Mouse (Mus musculus) forebrain, postnatal 0 days (tissue): Measurements from ENCODE around the gene Ltbp1. TPM values are rescaled to one million over a fixed set of nuclear protein-coding genes. Genes with fewer than 3 reads are reported as not detected.

Experiments used
- ATAC-seq: fragments of 200-750 bp; cut with Nextera tagmentation; 2 replicates; pipeline ENCODE4 v1.8.0; 2017; ENCODE audit warnings: mild to moderate bottlenecking, moderate library complexity
- DNase-seq: peaks from one replicate; pipeline ENCODE4 v3.0.0-alpha.2; 2015
- H3K27ac ChIP-seq: fragments of 300-500 bp; sonication (generic); 2 replicates; pipeline ENCODE4 v1.5.1; 2014; ENCODE audit warnings: low read depth, mild to moderate bottlenecking, antibody characterized with exemption, low read length, moderate library complexity, mixed read lengths
- H3K27me3 ChIP-seq: fragments of 300-500 bp; sonication (generic); 2 replicates; pipeline ENCODE4 v1.6.1; 2014; ENCODE audit warnings: mild to moderate bottlenecking, low read length, mixed read lengths; ENCODE audit not compliant: insufficient read depth
- H3K36me3 ChIP-seq: fragments of 300-500 bp; sonication (generic); 2 replicates; pipeline ENCODE4 v1.6.1; 2014; ENCODE audit warnings: mild to moderate bottlenecking, moderate library complexity; ENCODE audit not compliant: insufficient read depth
- H3K4me1 ChIP-seq: fragments of 300-500 bp; sonication (generic); 2 replicates; pipeline ENCODE4 v1.6.1; 2014; ENCODE audit warnings: antibody characterized with exemption; ENCODE audit not compliant: insufficient read depth
- H3K4me2 ChIP-seq: fragments of 300-500 bp; sonication (generic); 2 replicates; pipeline ENCODE4 v1.6.1; 2014; ENCODE audit warnings: low read depth, mild to moderate bottlenecking, moderate library complexity
- H3K4me3 ChIP-seq: fragments of 300-500 bp; sonication (generic); 2 replicates; pipeline ENCODE4 v1.5.1; 2014; ENCODE audit warnings: low read depth, low read length, mixed read lengths
- H3K9ac ChIP-seq: fragments of 300-500 bp; sonication (generic); 2 replicates; pipeline ENCODE4 v1.6.1; 2014; ENCODE audit warnings: mild to moderate bottlenecking
- H3K9me3 ChIP-seq: fragments of 300-500 bp; sonication (generic); 2 replicates; pipeline ENCODE4 v1.6.1; 2016; ENCODE audit warnings: low read length
- CTCF ChIP-seq: sonication (generic); IDR thresholded peaks from 2 replicates; pipeline ENCODE4 v1.5.1; 2016; ENCODE audit warnings: antibody characterized with exemption, control low read depth, low read depth
- WGBS: fragments of 180-500 bp; shearing (Covaris S2); extraction: QIAGEN DNeasy Blood & Tissue Kit; methylation state at CpG from one replicate; pipeline ENCODE4 v1.1.7; 2014; 5-methylcytosine and 5-hydroxymethylcytosine counted together
- polyA plus RNA-seq: library from polyadenylated mRNA; unstranded; fragments of >200 nt; fragmentation: Nextera tagmentation; extraction: Ambion mirVana; gene quantifications from 2 replicates; pipeline ENCODE4 v1.2.1, GENCODE M21; 2015
- total RNA-seq: library from RNA; depleted of rRNA; stranded (reverse); fragments of >200 nt; gene quantifications from 2 replicates; pipeline ENCODE4 v1.2.3, GENCODE M21; 2014

Ltbp1 gene
- total and polyA plus RNA-seq, 2 experiments from 2014 or later, result 1.5 to 5.2 TPM

DNA sequence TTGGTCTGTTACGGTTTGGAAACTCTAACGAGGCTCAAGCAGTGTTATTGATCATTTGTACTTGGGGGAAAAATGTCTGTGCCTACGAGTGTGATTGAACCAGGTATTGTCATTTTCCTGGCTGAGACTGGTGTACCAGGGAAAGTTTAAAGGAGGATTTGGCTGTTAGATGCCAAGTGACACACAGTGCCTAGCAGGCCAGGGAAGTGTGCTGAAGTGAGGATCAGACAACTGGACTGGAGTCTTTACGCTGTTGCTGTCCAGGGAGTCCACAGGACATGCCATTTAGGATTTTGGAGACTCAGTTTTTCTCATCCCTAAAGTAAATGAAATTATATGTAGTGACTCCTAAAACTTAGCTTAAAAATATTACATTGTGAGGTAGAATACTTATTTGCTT lies 174.9 kb downstream of the Ltbp1 start:
- no peaks in the 10 kb centered on the region; the same call in 1 of the 2 replicates for H3K4me1 ChIP-seq
- no peak overlapping the region for H3K4me2 ChIP-seq
- WGBS, result 60% methylated on average over 4 of the region's 4 CpGs
- no peak overlapping the region for H3K4me3 ChIP-seq
- no peaks in the 10 kb centered on the region for H3K27me3 ChIP-seq
- H3K36me3 ChIP-seq, result no peaks in the 10 kb centered on the region
- DNase-seq, result no peak
- no peak for TF ChIP-seq CTCF
- no peak overlapping the region for H3K27ac ChIP-seq
- no peak for ATAC-seq
- H3K9me3 ChIP-seq, result no peaks in the 10 kb centered on the region
- H3K9ac ChIP-seq, result no peak overlapping the region

DNA sequence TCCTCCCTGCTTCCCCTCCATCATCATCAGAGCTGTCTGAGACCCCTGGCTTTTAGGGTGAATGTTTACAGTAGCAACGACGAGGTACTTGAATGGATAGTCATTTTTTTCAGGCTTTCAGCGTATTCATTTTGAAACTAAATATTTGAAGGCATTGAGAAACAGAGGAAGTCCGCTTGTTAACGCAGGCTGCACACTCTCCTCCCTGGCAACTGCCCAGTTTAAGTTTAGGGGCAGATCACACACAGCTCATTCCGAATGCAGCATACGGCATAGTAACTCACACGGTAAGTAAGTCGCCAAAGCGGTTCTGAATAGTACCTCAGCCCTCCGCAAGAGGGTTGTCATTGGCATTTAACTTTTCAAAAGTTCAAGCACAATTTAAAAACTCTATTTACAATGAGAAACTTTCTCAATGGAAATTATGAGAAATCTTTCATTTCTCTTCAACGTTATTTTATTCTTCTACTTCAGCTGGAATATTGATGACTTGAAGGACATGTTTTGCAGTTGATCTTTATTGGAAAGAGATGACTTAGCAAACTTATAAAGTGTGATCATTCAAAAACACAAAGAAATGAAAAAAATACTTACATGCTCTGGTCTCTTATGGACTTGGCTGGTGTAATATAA lies 175.7 kb downstream of the Ltbp1 start:
- WGBS, result 45% methylated on average over 12 of the region's 12 CpGs
- TF ChIP-seq CTCF, result no peak
- Histone ChIP-seq H3K27ac (no peak overlapping the region), H3K9ac (no peak overlapping the region), H3K27me3 (no peaks in the 10 kb centered on the region), H3K4me3 (no peak overlapping the region), H3K4me1 (no peaks in the 10 kb centered on the region; the same call in 1 of the 2 replicates), H3K36me3 (no peaks in the 10 kb centered on the region), H3K9me3 (no peaks in the 10 kb centered on the region), H3K4me2 (no peak overlapping the region)
- ATAC-seq (no peak), DNase-seq (no peak)

DNA sequence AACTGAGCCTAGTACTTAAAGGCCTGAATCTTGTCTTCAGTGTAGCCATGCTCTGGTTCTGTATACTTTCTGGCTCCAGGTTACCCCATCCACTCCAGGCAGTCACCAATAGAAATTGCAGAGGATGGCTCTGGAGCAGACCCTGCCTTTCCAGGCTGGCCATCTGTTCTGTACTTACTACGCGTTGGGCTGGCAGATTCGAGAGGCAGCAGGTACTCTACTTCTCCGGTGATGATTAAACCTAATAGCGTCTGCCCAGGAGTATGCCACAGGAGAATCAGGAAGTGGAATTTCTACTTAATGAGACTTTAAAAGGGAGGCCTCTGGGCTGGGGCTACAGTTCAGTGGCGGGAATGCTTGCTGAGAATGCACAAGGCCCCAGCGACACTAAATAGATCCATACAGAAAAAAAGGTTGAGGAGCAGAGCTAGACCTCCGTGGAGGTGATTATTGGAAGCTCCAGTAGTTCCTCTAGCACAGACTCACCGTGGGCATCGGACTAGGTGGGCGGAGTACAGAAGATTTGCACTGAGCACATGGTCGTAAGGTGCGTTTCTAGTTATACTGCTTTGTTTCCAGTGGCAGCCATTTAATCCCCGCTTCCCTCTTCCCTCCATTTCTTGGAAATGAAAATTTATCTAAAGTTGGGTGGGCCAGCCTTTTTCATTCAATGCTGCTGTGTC lies 177.1 kb downstream of the Ltbp1 start:
- Histone ChIP-seq H3K4me3 (no peak overlapping the region), H3K27me3 (no peaks in the 10 kb centered on the region), H3K27ac (no peak overlapping the region), H3K4me2 (no peak overlapping the region), H3K9me3 (no peaks in the 10 kb centered on the region), H3K4me1 (no peaks in the 10 kb centered on the region; the same call in 1 of the 2 replicates), H3K36me3 (no peaks in the 10 kb centered on the region), H3K9ac (no peak overlapping the region)
- DNase-seq (no peak), ATAC-seq (no peak)
- no peak for TF ChIP-seq CTCF
- 75% methylated on average over 14 of the region's 14 CpGs for WGBS

DNA sequence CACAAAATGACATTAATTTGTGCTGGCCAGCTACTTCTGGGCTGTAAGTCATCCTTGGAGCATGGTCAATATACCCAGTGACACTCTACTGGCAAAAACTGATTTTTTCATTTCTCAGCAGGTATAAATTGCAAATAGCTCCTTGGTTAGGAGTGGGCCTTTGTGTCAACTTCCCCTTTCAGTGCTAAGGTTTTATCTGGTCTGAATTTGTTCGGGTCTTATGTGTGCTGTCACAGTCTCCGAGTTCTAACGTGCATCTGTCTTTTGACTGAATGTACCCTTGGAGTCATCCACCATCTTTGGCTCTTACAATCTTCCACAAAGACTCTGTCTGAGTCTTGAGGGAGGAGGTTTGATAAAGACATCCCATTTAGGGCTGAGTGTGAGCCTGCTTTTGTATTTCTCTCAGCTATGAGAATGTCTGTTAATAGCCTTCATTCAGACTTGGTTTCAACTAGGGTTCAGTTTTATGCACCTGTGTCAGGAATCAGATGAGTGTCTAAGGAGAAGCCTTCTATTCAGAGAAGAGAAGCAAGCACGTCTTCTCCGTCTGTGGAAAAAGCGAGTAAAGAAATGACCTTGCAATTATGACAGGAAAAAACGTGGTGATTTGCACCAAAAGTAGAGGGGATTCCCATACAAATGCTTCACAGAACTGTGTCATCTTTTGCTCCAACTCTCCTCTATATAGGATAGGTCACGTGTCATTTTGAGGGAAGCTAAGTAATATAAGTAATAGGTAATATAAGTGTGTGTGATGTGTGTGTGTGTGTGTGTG lies 181.6 kb downstream of the Ltbp1 start:
- Histone ChIP-seq H3K4me2 (no peak overlapping the region), H3K27me3 (no peaks in the 10 kb centered on the region), H3K9ac (no peak overlapping the region), H3K36me3 (no peaks in the 10 kb centered on the region), H3K9me3 (no peaks in the 10 kb centered on the region), H3K4me1 (no peaks in the 10 kb centered on the region), H3K27ac (no peak overlapping the region), H3K4me3 (no peak overlapping the region)
- ATAC-seq (no peak), DNase-seq (no peak)
- TF ChIP-seq CTCF, result no peak
- WGBS, result 83% methylated on average over 8 of the region's 8 CpGs

DNA sequence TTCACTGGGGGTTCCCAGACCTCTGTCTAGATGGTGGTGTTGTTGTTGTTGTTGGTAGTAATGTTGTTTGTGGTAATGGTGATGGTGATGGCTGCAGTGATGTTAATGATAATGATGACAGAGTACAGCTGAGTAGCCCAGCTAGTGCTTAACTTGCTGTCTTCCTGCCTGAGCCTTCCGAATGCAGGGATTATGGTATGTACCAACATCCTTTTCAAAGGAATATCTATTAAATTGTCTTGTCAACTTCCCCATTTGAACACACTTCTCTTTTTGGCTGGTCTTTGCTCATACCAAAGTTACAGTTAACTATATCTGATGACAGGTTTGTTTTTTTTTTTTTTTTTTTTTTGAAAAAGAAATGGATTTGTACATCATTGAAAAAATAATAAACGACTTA lies 191.6 kb downstream of the Ltbp1 start:
- H3K4me3 ChIP-seq, result no peak overlapping the region
- no peak for TF ChIP-seq CTCF
- 95% methylated on average over 2 of the region's 2 CpGs for WGBS
- ATAC-seq, result no peak
- no peaks in the 10 kb centered on the region for H3K27me3 ChIP-seq
- H3K36me3 ChIP-seq, result no peaks in the 10 kb centered on the region
- no peak overlapping the region for H3K4me2 ChIP-seq
- no peak overlapping the region for H3K9ac ChIP-seq
- no peaks in the 10 kb centered on the region for H3K9me3 ChIP-seq
- no peak overlapping the region for H3K27ac ChIP-seq
- no peaks in the 10 kb centered on the region for H3K4me1 ChIP-seq
- no peak for DNase-seq

DNA sequence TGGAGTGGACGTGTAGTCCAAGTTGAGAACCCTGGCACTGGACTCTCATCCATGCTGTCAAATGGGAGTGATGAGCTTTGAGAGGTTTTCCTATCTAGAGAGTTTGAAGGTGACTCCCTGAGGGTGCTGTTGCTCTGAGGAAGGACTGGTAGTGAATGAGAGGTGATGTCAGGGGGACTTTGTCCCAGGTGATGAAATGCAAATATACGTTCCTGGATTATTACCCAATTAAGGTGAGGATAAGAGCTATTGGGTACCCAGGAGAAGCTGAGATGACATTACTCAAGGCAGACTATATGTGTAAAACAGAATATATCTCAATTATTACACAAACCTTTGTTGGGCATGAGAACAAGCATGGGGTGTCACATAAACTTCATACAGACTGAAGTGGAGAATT lies 193.4 kb downstream of the Ltbp1 start:
- Histone ChIP-seq H3K9me3 (no peaks in the 10 kb centered on the region), H3K36me3 (no peaks in the 10 kb centered on the region), H3K9ac (no peak overlapping the region), H3K4me3 (no peak overlapping the region), H3K4me1 (no peaks in the 10 kb centered on the region), H3K4me2 (no peak overlapping the region), H3K27ac (no peak overlapping the region), H3K27me3 (no peaks in the 10 kb centered on the region)
- TF ChIP-seq CTCF, result no peak
- 90% methylated on average over 2 of the region's 2 CpGs for WGBS
- no peak for ATAC-seq
- DNase-seq, result no peak

DNA sequence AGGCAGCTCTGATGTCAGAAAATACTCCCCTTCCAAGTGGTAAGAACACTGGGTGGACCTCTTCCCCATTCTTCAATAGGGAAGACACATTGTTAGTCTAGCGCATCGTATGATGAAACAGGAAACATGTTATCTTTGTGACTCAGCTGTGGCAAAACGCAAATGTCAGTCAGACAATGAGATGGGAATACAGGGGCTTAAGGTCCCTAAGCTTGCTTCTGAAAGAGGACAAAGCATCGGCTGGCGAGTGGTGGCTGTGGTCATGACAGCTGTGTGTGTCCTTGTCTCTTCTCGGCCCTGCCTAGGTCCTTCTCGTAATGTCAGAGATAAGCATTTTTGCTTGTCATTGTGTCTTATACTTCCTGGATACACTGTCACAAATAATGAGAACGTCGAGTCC lies 194.3 kb downstream of the Ltbp1 start:
- 76% methylated on average over 9 of the region's 9 CpGs for WGBS
- DNase-seq, result no peak
- no peak for ATAC-seq
- no peak overlapping the region for H3K4me2 ChIP-seq
- TF ChIP-seq CTCF, result no peak
- no peaks in the 10 kb centered on the region for H3K27me3 ChIP-seq
- no peak overlapping the region for H3K9ac ChIP-seq
- H3K9me3 ChIP-seq, result no peaks in the 10 kb centered on the region
- no peaks in the 10 kb centered on the region for H3K4me1 ChIP-seq
- H3K36me3 ChIP-seq, result no peaks in the 10 kb centered on the region
- H3K4me3 ChIP-seq, result no peak overlapping the region
- H3K27ac ChIP-seq, result no peak overlapping the region
